In genomic region chr17:35418772-35419171, GRCm38 (mm10) we compare ENCODE assay signal across 27 mouse cellular contexts. TPM values are rescaled to one million over a fixed set of nuclear protein-coding genes. Genes with fewer than 3 reads are reported as not detected.
DNase-seq lines count a peak whose midpoint lies in the region; ATAC-seq lines count a peak whose summit lies in the region.
"Had no signal": no experiment of that assay in that cellular context is flagged by ENCODE, and none has a peak within 500 bp of the region (broad histone marks: within the 10 kb centered on the region; RNA-seq: fewer than 3 reads in every experiment).

No protein-coding gene starts in this region.

- no peak overlapping the region for H3K4me3 ChIP-seq in intestine, embryonic 14.5 days (ENCODE audit: low read depth, low read length)
- no peak overlapping the region for H3K4me3 ChIP-seq in intestine, embryonic 15.5 days (replicated peaks)
- H3K4me3 ChIP-seq: forebrain, embryonic 10.5 days; forebrain, embryonic 15.5 days; heart, adult 2 months; heart, embryonic 15.5 days; hindbrain, embryonic 10.5 days; hindbrain, embryonic 13.5 days had no signal

- no peaks in the 10 kb centered on the region; the same call in 1 of the 2 replicates for H3K27me3 ChIP-seq in intestine, embryonic 14.5 days (replicated peaks; ENCODE audit: control insufficient read depth, insufficient read depth, low read length)
- no peaks in the 10 kb centered on the region for H3K27me3 ChIP-seq in intestine, embryonic 15.5 days (replicated peaks)
- H3K27me3 ChIP-seq: CH12.LX; forebrain, embryonic 15.5 days had no signal

- H3K27ac ChIP-seq in intestine, embryonic 14.5 days (ENCODE audit: low read depth) = no peak overlapping the region
- H3K27ac ChIP-seq in intestine, embryonic 15.5 days = no peak overlapping the region
- H3K27ac ChIP-seq: forebrain, embryonic 10.5 days; forebrain, embryonic 15.5 days; heart, adult 2 months; heart, embryonic 15.5 days; hindbrain, embryonic 10.5 days; hindbrain, embryonic 13.5 days had no signal

- DNase-seq in gastrocnemius, postnatal 10 days = peak; percentile 1
- no peak for DNase-seq in gastrocnemius, adult 18-20 months (ENCODE audit: low spot score)
- peak; percentile 52 for DNase-seq in intestine, embryonic 14.5 days (ENCODE audit: low spot score)
- peak; percentile 26 for DNase-seq in testis, postnatal 10 days (ENCODE audit: low spot score)
- DNase-seq in testis, postnatal 14 days (ENCODE audit: low spot score) = no peak
- DNase-seq: adrenal gland, postnatal 10 days; adrenal gland, postnatal 36 days; B cell, adult 2 months; cerebellum, adult 18-20 months; cerebellum, adult 9-10 months; cerebellum, postnatal 14 days; gastrocnemius, postnatal 14 days; heart, adult 2 months; heart, postnatal 10 days; heart, postnatal 36 days had no signal

- no peak for ATAC-seq in intestine, embryonic 14.5 days (replicated peaks; ENCODE audit: low FRiP score, low TSS enrichment, low read depth)
- ATAC-seq in intestine, embryonic 15.5 days = no peak
- ATAC-seq: forebrain, embryonic 15.5 days; hindbrain, embryonic 16.5 days; intestine, postnatal 0 days; Patski had no signal

- H3K4me1 ChIP-seq in intestine, embryonic 14.5 days (replicated peaks; ENCODE audit: control insufficient read depth, insufficient read depth, low read length) = no peaks in the 10 kb centered on the region
- no peaks in the 10 kb centered on the region for H3K4me1 ChIP-seq in intestine, embryonic 15.5 days (replicated peaks)
- H3K4me1 ChIP-seq: forebrain, embryonic 10.5 days; forebrain, embryonic 15.5 days; heart, embryonic 15.5 days; hindbrain, embryonic 13.5 days had no signal

- no peak overlapping the region for H3K4me2 ChIP-seq in intestine, embryonic 14.5 days (ENCODE audit: low read length)
- no peak overlapping the region for H3K4me2 ChIP-seq in intestine, embryonic 15.5 days (replicated peaks)
- H3K4me2 ChIP-seq: forebrain, embryonic 15.5 days; heart, embryonic 11.5 days; heart, embryonic 15.5 days; hindbrain, embryonic 13.5 days had no signal

- 59% methylated on average over 7 of the region's 7 CpGs for WGBS in intestine, embryonic 14.5 days
- 56% methylated on average over 7 of the region's 7 CpGs for WGBS in intestine, embryonic 15.5 days

- 0 out of 2 replicates have a peak, but pooled peaks cover 2% of the 10 kb centered on the region for H3K9me3 ChIP-seq in intestine, embryonic 14.5 days (ENCODE audit: control insufficient read depth, low read length)
- no peaks in the 10 kb centered on the region for H3K9me3 ChIP-seq in intestine, embryonic 15.5 days
- H3K9me3 ChIP-seq: forebrain, embryonic 10.5 days; forebrain, embryonic 15.5 days; G1E; hindbrain, embryonic 13.5 days had no signal

- H3K36me3 ChIP-seq in intestine, embryonic 14.5 days (ENCODE audit: control insufficient read depth, insufficient read depth, low read length) = no peaks in the 10 kb centered on the region
- no peaks in the 10 kb centered on the region for H3K36me3 ChIP-seq in intestine, embryonic 15.5 days
- H3K36me3 ChIP-seq: forebrain, embryonic 10.5 days; forebrain, embryonic 15.5 days; G1E; heart, embryonic 15.5 days; hindbrain, embryonic 10.5 days; hindbrain, embryonic 13.5 days had no signal

- H3K9ac ChIP-seq in intestine, embryonic 14.5 days (ENCODE audit: low read length) = no peak overlapping the region
- no peak overlapping the region for H3K9ac ChIP-seq in intestine, embryonic 15.5 days
- H3K9ac ChIP-seq: forebrain, embryonic 15.5 days; heart, embryonic 15.5 days; hindbrain, embryonic 13.5 days had no signal

RNA-seq across cellular contexts. Expression of gene H2-Q6, which starts 5.9 kb away (rescaled TPM):
- under 1 TPM in 1 of 2 experiments, not detected in 1; 0.43 TPM for total RNA-seq in gastrocnemius, postnatal 10 days (2021)
- 1 to 10 TPM in 1 of 2 experiments, under 1 TPM in 1; 0.94 to 1.2 TPM for total RNA-seq in gastrocnemius, adult 18-20 months (2021)
- 2.0 and 2.1 TPM in 2 replicates for polyA plus RNA-seq in intestine, embryonic 14.5 days (2014; fragmentation: Nextera tagmentation; extraction: Ambion mirVana)
- 1.7 and 2.1 TPM in 2 replicates for polyA plus RNA-seq in intestine, embryonic 15.5 days (2015; fragmentation: Nextera tagmentation; extraction: Ambion mirVana)

RNA-seq across cellular contexts. Expression of gene H2-Q7, which starts 20.2 kb away (rescaled TPM):
- total RNA-seq in gastrocnemius, postnatal 10 days (2021) = 1 to 10 TPM in 1 of 2 experiments, under 1 TPM in 1; 0.68 to 1.4 TPM
- total RNA-seq in gastrocnemius, adult 18-20 months (2021) = 1 to 10 TPM in 1 of 2 experiments, under 1 TPM in 1; 0.82 to 1.8 TPM
- 8.1 and 9.0 TPM in 2 replicates for polyA plus RNA-seq in intestine, embryonic 14.5 days (2014; fragmentation: Nextera tagmentation; extraction: Ambion mirVana)
- 6.5 and 6.7 TPM in 2 replicates for polyA plus RNA-seq in intestine, embryonic 15.5 days (2015; fragmentation: Nextera tagmentation; extraction: Ambion mirVana)

RNA-seq across cellular contexts. Expression of gene H2-Q4, which starts 39.4 kb away (rescaled TPM):
- 1 to 10 TPM; 5.1 to 6.0 TPM for total RNA-seq in gastrocnemius, postnatal 10 days (2021)
- 1 to 10 TPM; 3.5 to 6.6 TPM for total RNA-seq in gastrocnemius, adult 18-20 months (2021)
- polyA plus RNA-seq in intestine, embryonic 14.5 days (2014; fragmentation: Nextera tagmentation; extraction: Ambion mirVana) = 2.5 and 4.4 TPM in 2 replicates
- 5.5 and 6.4 TPM in 2 replicates for polyA plus RNA-seq in intestine, embryonic 15.5 days (2015; fragmentation: Nextera tagmentation; extraction: Ambion mirVana)
- polyA plus RNA-seq: G1E had no signal

RNA-seq across cellular contexts. Expression of gene H2-Q10, which starts 51.1 kb away (rescaled TPM):
- under 1 TPM; 0.14 to 0.52 TPM for total RNA-seq in gastrocnemius, postnatal 10 days (2021)
- 1 to 10 TPM in 1 of 2 experiments, under 1 TPM in 1; 0.39 to 1.2 TPM for total RNA-seq in gastrocnemius, adult 18-20 months (2021)
- polyA plus RNA-seq in intestine, embryonic 14.5 days (2014; fragmentation: Nextera tagmentation; extraction: Ambion mirVana) = 6.3 and 10.0 TPM in 2 replicates
- polyA plus RNA-seq in intestine, embryonic 15.5 days (2015; fragmentation: Nextera tagmentation; extraction: Ambion mirVana) = 38.8 and 51.7 TPM in 2 replicates
- polyA plus RNA-seq: G1E had no signal

Comparison
In these comparisons a context has a peak if more than half of its experiments do, and no peak if none do; other contexts are left out.
1. DNase-seq: peak in gastrocnemius, postnatal 10 days (single experiment), intestine, embryonic 14.5 days (single experiment) and testis, postnatal 10 days (single experiment); none in gastrocnemius, adult 18-20 months (single experiment) and testis, postnatal 14 days (single experiment).